Comparison of ENCODE assay signal across 8 mouse cellular contexts in genomic region chr7:113765667-113766497, GRCm38 (mm10). TPM values are rescaled to one million over a fixed set of nuclear protein-coding genes. Genes with fewer than 3 reads are reported as not detected.
A peak's percentile ranks its signal among the peaks of the same experiment; 100 is the strongest.
DNase-seq lines count a peak whose midpoint lies in the region; ATAC-seq and TF ChIP-seq lines count a peak whose summit lies in the region.

Gene Spon1 (plus strand): TSS chr7:113765998.

- under 1% methylated on average over 55 of the region's 56 CpGs for WGBS in forebrain, embryonic 14.5 days
- under 1% methylated on average over 56 of the region's 56 CpGs for WGBS in heart, embryonic 15.5 days
- WGBS in olfactory bulb, adult 2 months: 1% methylated on average over 56 of the region's 56 CpGs

- H3K36me3 ChIP-seq in ES-Bruce4 (ENCODE audit: control insufficient read depth, insufficient read depth, low read length, poor library complexity, severe bottlenecking): no peaks in the 10 kb centered on the region
- H3K36me3 ChIP-seq in forebrain, embryonic 14.5 days (ENCODE audit: control insufficient read depth, insufficient read depth, low read length): no peaks in the 10 kb centered on the region
- H3K36me3 ChIP-seq in heart, embryonic 15.5 days: no peaks in the 10 kb centered on the region

- H3K27me3 ChIP-seq in ES-Bruce4 (ENCODE audit: control insufficient read depth, insufficient read depth, low read length, poor library complexity, severe bottlenecking): peaks cover 7% of the 10 kb centered on the region; the same call in 1 of the 2 replicates
- peaks cover 24% of the 10 kb centered on the region for H3K27me3 ChIP-seq in forebrain, embryonic 14.5 days (replicated peaks; ENCODE audit: control insufficient read depth, insufficient read depth, low read length)
- H3K27me3 ChIP-seq in heart, embryonic 15.5 days: peaks cover 7% of the 10 kb centered on the region; the same call in 1 of the 2 replicates

- H3K9me3 ChIP-seq in ES-Bruce4 (replicated peaks; ENCODE audit: control insufficient read depth, insufficient read depth, low read length, poor library complexity, severe bottlenecking): no peaks in the 10 kb centered on the region; the same call in 1 of the 2 replicates
- peaks cover 5% of the 10 kb centered on the region; the same call in 1 of the 2 replicates for H3K9me3 ChIP-seq in forebrain, embryonic 14.5 days (replicated peaks; ENCODE audit: control insufficient read depth, low read length)
- H3K9me3 ChIP-seq in heart, embryonic 15.5 days (replicated peaks): no peaks in the 10 kb centered on the region

- peak; percentile 95 for ATAC-seq in forebrain, embryonic 14.5 days
- peak; percentile 85 for ATAC-seq in heart, embryonic 15.5 days (replicated peaks; ENCODE audit: insufficient number of reproducible peaks, insufficient read depth, low FRiP score, low read depth)

- H3K9ac ChIP-seq in ES-Bruce4 (ENCODE audit: low read depth, poor library complexity, severe bottlenecking): peak within 1 kb of the TSS; percentile 7
- peak within 1 kb of the TSS; percentile 62 for H3K9ac ChIP-seq in forebrain, embryonic 14.5 days (ENCODE audit: low read length)
- H3K9ac ChIP-seq in heart, embryonic 15.5 days: peak within 1 kb of the TSS; percentile 75

- peak within 1 kb of the TSS; percentile 99 for H3K4me2 ChIP-seq in forebrain, embryonic 14.5 days (ENCODE audit: low read length)
- H3K4me2 ChIP-seq in heart, embryonic 15.5 days: peak within 1 kb of the TSS; percentile 95

- H3K4me3 ChIP-seq in ES-Bruce4 (ENCODE audit: low read depth, low read length): peak within 1 kb of the TSS; percentile 67
- peak within 1 kb of the TSS; percentile 45 for H3K4me3 ChIP-seq in brown adipose tissue, adult 24 weeks (ENCODE audit: insufficient read depth, low read depth, low read length)
- H3K4me3 ChIP-seq in forebrain, embryonic 14.5 days (ENCODE audit: low read depth, low read length): peak within 1 kb of the TSS; percentile 44
- H3K4me3 ChIP-seq in heart, embryonic 15.5 days: peak within 1 kb of the TSS; percentile 69
- peak within 1 kb of the TSS; percentile 58 for H3K4me3 ChIP-seq in olfactory bulb, adult 2 months (ENCODE audit: insufficient read depth, low read depth, low read length)

- no peak within 1 kb of the TSS for H3K27ac ChIP-seq in ES-Bruce4 (ENCODE audit: insufficient read depth, low read length)
- H3K27ac ChIP-seq in brown adipose tissue, adult 24 weeks (replicated peaks; ENCODE audit: low read depth, low read length): no peak within 1 kb of the TSS
- H3K27ac ChIP-seq in forebrain, embryonic 14.5 days (ENCODE audit: low read depth, low read length): no peak within 1 kb of the TSS
- H3K27ac ChIP-seq in heart, embryonic 15.5 days: peak within 1 kb of the TSS; percentile 85
- H3K27ac ChIP-seq in olfactory bulb, adult 2 months (ENCODE audit: insufficient read depth, low read depth, low read length): peak within 1 kb of the TSS; percentile 10; the same call in 1 of the 2 replicates

- TF ChIP-seq EP300 in ES-Bruce4 (IDR thresholded peaks at IDR 0.05; ENCODE audit: insufficient read depth, low read depth, low read length): no peak

- TF ChIP-seq POLR2A in ES-Bruce4 (IDR thresholded peaks at IDR 0.05; ENCODE audit: insufficient read depth, low read length): no peak
- no peak for TF ChIP-seq POLR2A in olfactory bulb, adult 2 months (IDR thresholded peaks at IDR 0.05; ENCODE audit: insufficient read depth, low read depth, low read length)

- no peaks in the 10 kb centered on the region for H3K4me1 ChIP-seq in ES-Bruce4 (ENCODE audit: control insufficient read depth, insufficient read depth, low read length)
- H3K4me1 ChIP-seq in brown adipose tissue, adult 24 weeks (ENCODE audit: control insufficient read depth, insufficient read depth, insufficient read length, low read length): no peaks in the 10 kb centered on the region
- H3K4me1 ChIP-seq in forebrain, embryonic 14.5 days (ENCODE audit: control insufficient read depth, insufficient read depth, low read length): peaks cover 13% of the 10 kb centered on the region; the same call in 1 of the 2 replicates
- H3K4me1 ChIP-seq in heart, embryonic 15.5 days (replicated peaks): peaks cover 40% of the 10 kb centered on the region
- H3K4me1 ChIP-seq in olfactory bulb, adult 2 months (ENCODE audit: control insufficient read depth, insufficient read depth, low read length): peaks cover 10% of the 10 kb centered on the region

- TF ChIP-seq CTCF in ES-Bruce4 (IDR thresholded peaks at IDR 0.05; ENCODE audit: low read depth, low read length): no peak
- TF ChIP-seq CTCF in olfactory bulb, adult 2 months (IDR thresholded peaks at IDR 0.05; ENCODE audit: insufficient read depth, low read depth, low read length): no peak

- DNase-seq in forebrain, embryonic 14.5 days (ENCODE audit: low spot score): peak; percentile 82
- DNase-seq in layer of hippocampus, adult 9-11 months: peak; percentile 40
- peak; percentile 15 to 29 for DNase-seq in lung, adult 18-20 months
- peak; percentile 29 for DNase-seq in urinary bladder, postnatal 14 days (ENCODE audit: low spot score)

RNA-seq across cellular contexts. Expression of gene Spon1, which starts in this region (rescaled TPM):
- 1.8 and 2.0 TPM in 2 replicates for polyA plus RNA-seq in ES-Bruce4 (2011; ENCODE audit: insufficient read depth, insufficient read length, low read depth, missing spikeins)
- polyA plus RNA-seq in brown adipose tissue, adult 24 weeks (2012; ENCODE audit: insufficient read depth, insufficient read length, missing spikeins): 0.87 and 1.9 TPM in 2 replicates
- polyA plus RNA-seq in forebrain, embryonic 14.5 days (2014; fragmentation: Nextera tagmentation; extraction: Ambion mirVana): 10.4 and 15.2 TPM in 2 replicates
- polyA plus RNA-seq in heart, embryonic 15.5 days (2015; fragmentation: Nextera tagmentation; extraction: Ambion mirVana): 57.4 and 68.4 TPM in 2 replicates
- not detected in 2 replicates for polyA plus RNA-seq in olfactory bulb, adult 2 months (2012; ENCODE audit: insufficient read depth, insufficient read length, low replicate concordance, missing spikeins)

Comparison
In these comparisons a context has a peak if more than half of its experiments do, and no peak if none do; other contexts are left out.
1. H3K27ac ChIP-seq: peak in heart, embryonic 15.5 days (single experiment) and olfactory bulb, adult 2 months (single experiment); none in ES-Bruce4 (single experiment), brown adipose tissue, adult 24 weeks (single experiment) and forebrain, embryonic 14.5 days (single experiment).
2. H3K9ac ChIP-seq: peak in every context shown above with its lines; median percentile 75 in heart, embryonic 15.5 days; 62 in forebrain, embryonic 14.5 days; 7 in ES-Bruce4.
3. DNase-seq: peak in every context shown above with its lines; median percentile 82 in forebrain, embryonic 14.5 days; 40 in layer of hippocampus, adult 9-11 months; 29 in urinary bladder, postnatal 14 days; 22 in lung, adult 18-20 months.
4. Peak in every context shown above with its lines, with median percentiles within 50 percentile points of each other: H3K4me3 ChIP-seq.